Mouse (Mus musculus): ENCODE data around the gene Pus10. TPM values are rescaled to one million over a fixed set of nuclear protein-coding genes. Genes with fewer than 3 reads are reported as not detected.
A peak's percentile ranks its signal among the peaks of the same experiment; 100 is the strongest.

Pus10 gene
- polyA plus RNA-seq, 1 experiment from 2014 or later: 20.6 TPM

GRCm38 (mm10) chr11:23767928-23768327, 102.5 kb downstream of the Pus10 start:
- no peak overlapping the region for H3K4me2 ChIP-seq
- H3K36me3 ChIP-seq: no peaks in the 10 kb centered on the region
- WGBS: 64% methylated on average over 1 of the region's 1 CpGs
- H3K9me3 ChIP-seq: no peaks in the 10 kb centered on the region
- ATAC-seq (ENCODE audit: borderline replicate concordance, extremely low read depth, low FRiP score, low TSS enrichment): no peak
- no peak overlapping the region for H3K4me3 ChIP-seq
- no peak overlapping the region for H3K27ac ChIP-seq
- H3K4me1 ChIP-seq: peaks cover 7% of the 10 kb centered on the region
- H3K27me3 ChIP-seq: no peaks in the 10 kb centered on the region
- H3K9ac ChIP-seq: no peak overlapping the region

GRCm38 (mm10) chr11:23769033-23769432, 103.6 kb downstream of the Pus10 start:
- H3K36me3 ChIP-seq: no peaks in the 10 kb centered on the region
- H3K27ac ChIP-seq: no peak overlapping the region
- no peak overlapping the region for H3K4me2 ChIP-seq
- H3K9me3 ChIP-seq: no peaks in the 10 kb centered on the region
- no peak for ATAC-seq (ENCODE audit: borderline replicate concordance, extremely low read depth, low FRiP score, low TSS enrichment)
- no peaks in the 10 kb centered on the region for H3K27me3 ChIP-seq
- H3K4me1 ChIP-seq: peaks cover 7% of the 10 kb centered on the region
- H3K4me3 ChIP-seq: no peak overlapping the region
- no peak overlapping the region for H3K9ac ChIP-seq

DNA sequence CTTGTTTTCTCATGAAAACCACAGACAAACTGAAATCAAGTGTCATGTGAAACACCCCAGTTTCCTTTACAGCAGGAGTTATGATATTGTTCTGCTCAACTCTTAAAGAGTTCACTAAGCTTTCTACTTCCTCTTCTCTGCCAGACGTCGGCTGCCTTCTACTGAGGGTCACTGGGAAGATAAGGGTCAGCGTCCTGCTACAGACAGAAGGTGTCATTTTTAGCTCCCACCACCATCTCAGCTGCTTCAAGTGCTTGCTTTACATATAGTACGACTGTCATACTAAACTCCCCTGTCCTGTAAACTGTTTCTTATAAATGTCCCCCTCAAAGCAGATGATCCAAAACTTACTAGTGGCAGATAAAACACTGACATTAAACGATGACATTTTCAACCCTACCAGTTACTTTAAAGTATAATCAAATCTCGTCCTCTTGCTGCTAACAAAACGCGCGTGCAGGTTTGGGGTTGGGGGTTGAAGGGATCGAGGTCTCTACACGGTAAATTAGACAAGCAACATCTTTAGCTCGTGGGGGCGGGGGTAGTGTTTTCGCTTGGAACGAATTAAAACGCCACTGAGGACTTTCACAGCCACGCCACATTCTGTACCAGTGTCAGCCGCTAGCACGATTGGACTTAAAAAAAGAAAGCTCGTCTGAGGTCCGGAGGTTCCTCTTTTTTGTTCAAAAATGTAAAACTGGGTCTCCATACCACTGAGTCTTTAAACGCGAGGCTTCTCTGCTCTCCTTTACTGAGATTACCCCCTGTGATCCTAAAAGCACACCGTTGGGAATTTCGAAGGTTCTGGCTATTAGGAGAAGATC, 104.4 kb downstream of the Pus10 start:
- Histone ChIP-seq H3K4me2 (peak overlapping the region; percentile 86), H3K4me3 (peak overlapping the region; percentile 87), H3K27ac (peak overlapping the region; percentile 97), H3K36me3 (no peaks in the 10 kb centered on the region), H3K27me3 (no peaks in the 10 kb centered on the region), H3K9ac (peak overlapping the region; percentile 73), H3K4me1 (peaks cover 7% of the 10 kb centered on the region), H3K9me3 (no peaks in the 10 kb centered on the region)
- no peak; the same call in 1 of the 2 replicates for ATAC-seq (ENCODE audit: borderline replicate concordance, extremely low read depth, low FRiP score, low TSS enrichment)
- WGBS: under 1% methylated on average over 25 of the region's 25 CpGs

DNA sequence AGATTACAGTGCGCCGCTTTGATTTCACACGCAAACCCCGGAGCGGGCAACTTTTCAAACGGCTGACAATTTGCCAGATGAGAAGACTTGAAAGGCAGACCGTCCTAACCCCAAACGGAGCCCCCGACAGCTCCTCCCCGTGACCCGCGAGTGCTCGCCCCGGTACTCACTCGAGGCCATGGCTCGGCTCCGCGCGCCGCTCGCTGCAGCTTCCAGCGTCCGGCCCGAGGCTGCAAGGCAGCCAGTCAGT, 105.0 kb downstream of the Pus10 start:
- peak overlapping the region; percentile 73 for H3K9ac ChIP-seq
- peak overlapping the region; percentile 86 for H3K4me2 ChIP-seq
- H3K36me3 ChIP-seq: no peaks in the 10 kb centered on the region
- peaks cover 7% of the 10 kb centered on the region for H3K4me1 ChIP-seq
- H3K27ac ChIP-seq: peak overlapping the region; percentile 97
- WGBS: 0% methylated on average over 24 of the region's 24 CpGs
- H3K9me3 ChIP-seq: no peaks in the 10 kb centered on the region
- no peak for ATAC-seq (ENCODE audit: borderline replicate concordance, extremely low read depth, low FRiP score, low TSS enrichment)
- H3K27me3 ChIP-seq: no peaks in the 10 kb centered on the region
- peak overlapping the region; percentile 87 for H3K4me3 ChIP-seq

DNA sequence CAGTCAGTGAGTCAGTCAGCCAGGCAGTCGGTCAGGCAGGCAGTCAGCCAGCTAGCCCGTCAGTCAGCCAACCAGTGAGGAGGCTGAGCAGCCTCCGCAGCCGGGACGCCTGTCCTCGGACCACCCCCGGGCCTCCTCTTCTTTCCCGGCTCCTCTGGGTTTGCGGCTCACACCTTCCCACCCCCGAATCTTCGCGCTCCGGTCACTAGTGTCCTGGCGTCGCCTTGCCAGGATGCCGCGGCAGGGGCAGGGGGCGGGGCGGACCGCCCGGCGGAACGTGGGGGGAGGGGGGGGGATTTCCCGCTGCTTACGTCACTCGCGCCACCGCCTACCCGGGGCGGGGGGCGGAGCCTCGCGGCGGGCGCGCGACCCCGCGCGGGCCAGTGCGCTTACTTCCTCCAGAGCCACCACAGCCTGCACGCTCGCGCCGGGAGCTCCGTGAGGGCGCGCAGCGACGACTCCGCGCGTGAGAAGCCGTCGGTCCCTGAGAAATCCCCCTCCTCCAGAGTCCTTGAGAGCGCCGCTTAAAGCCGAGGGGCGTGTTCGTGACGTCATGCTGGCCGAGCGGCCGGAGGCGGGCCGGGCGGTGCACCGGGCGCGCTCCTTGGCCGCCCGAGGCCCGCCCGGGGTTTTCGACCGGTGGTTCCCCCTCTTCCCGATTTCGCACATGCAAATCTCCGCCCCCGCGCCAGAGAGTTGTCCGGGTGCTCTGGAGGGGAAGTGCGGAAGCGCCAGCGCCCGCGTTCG, 105.5 kb downstream of the Pus10 start, which contains the start of gene Rel:
Rel (minus strand) TSS at position 211 of the 747 bp plus-strand sequence.
- H3K27me3 ChIP-seq: no peaks in the 10 kb centered on the region
- H3K27ac ChIP-seq: peak within 1 kb of the TSS; percentile 97
- peak within 1 kb of the TSS; percentile 73 for H3K9ac ChIP-seq
- H3K4me1 ChIP-seq: peaks cover 7% of the 10 kb centered on the region
- peak within 1 kb of the TSS; percentile 86 for H3K4me2 ChIP-seq
- ATAC-seq (ENCODE audit: borderline replicate concordance, extremely low read depth, low FRiP score, low TSS enrichment): peak; percentile 94
- under 1% methylated on average over 76 of the region's 88 CpGs for WGBS
- no peaks in the 10 kb centered on the region for H3K36me3 ChIP-seq
- H3K4me3 ChIP-seq: peak within 1 kb of the TSS; percentile 87
- no peaks in the 10 kb centered on the region for H3K9me3 ChIP-seq

- WGBS: 6% methylated on average over 21 of the region's 21 CpGs
Observed at GRCm38 (mm10) chr11:23771507-23772097, 106.1 kb downstream of the Pus10 start.

GRCm38 (mm10) chr11:23772471-23772870, 107.0 kb downstream of the Pus10 start:
- WGBS: 17% methylated on average over 1 of the region's 1 CpGs

More at GRCm38 (mm10) chr11:23771507-23772097, 106.1 kb downstream of the Pus10 start:
- Histone ChIP-seq H3K9me3 (no peaks in the 10 kb centered on the region), H3K4me1 (peaks cover 7% of the 10 kb centered on the region), H3K4me2 (peak overlapping the region; percentile 86), H3K9ac (peak overlapping the region; percentile 73), H3K27ac (peak overlapping the region; percentile 97), H3K36me3 (no peaks in the 10 kb centered on the region), H3K27me3 (no peaks in the 10 kb centered on the region), H3K4me3 (peak overlapping the region; percentile 87)
- ATAC-seq (ENCODE audit: borderline replicate concordance, extremely low read depth, low FRiP score, low TSS enrichment): 0 out of 2 replicates have a peak, but pooled peaks have one; percentile 1

GRCm38 (mm10) chr11:23778787-23779201, 113.3 kb downstream of the Pus10 start:
- H3K9ac ChIP-seq: no peak overlapping the region
- H3K4me1 ChIP-seq: no peaks in the 10 kb centered on the region
- H3K9me3 ChIP-seq: no peaks in the 10 kb centered on the region
- H3K36me3 ChIP-seq: no peaks in the 10 kb centered on the region
- H3K27me3 ChIP-seq: no peaks in the 10 kb centered on the region
- ATAC-seq (ENCODE audit: borderline replicate concordance, extremely low read depth, low FRiP score, low TSS enrichment): no peak
- 85% methylated on average over 8 of the region's 8 CpGs for WGBS
- no peak overlapping the region for H3K27ac ChIP-seq
- no peak overlapping the region for H3K4me2 ChIP-seq
- H3K4me3 ChIP-seq: no peak overlapping the region

More at GRCm38 (mm10) chr11:23772471-23772870, 107.0 kb downstream of the Pus10 start:
- Histone ChIP-seq H3K4me3 (no peak overlapping the region), H3K9me3 (no peaks in the 10 kb centered on the region), H3K36me3 (no peaks in the 10 kb centered on the region), H3K4me1 (peaks cover 7% of the 10 kb centered on the region), H3K4me2 (no peak overlapping the region), H3K9ac (no peak overlapping the region), H3K27ac (no peak overlapping the region), H3K27me3 (no peaks in the 10 kb centered on the region)
- no peak for ATAC-seq (ENCODE audit: borderline replicate concordance, extremely low read depth, low FRiP score, low TSS enrichment)

DNA sequence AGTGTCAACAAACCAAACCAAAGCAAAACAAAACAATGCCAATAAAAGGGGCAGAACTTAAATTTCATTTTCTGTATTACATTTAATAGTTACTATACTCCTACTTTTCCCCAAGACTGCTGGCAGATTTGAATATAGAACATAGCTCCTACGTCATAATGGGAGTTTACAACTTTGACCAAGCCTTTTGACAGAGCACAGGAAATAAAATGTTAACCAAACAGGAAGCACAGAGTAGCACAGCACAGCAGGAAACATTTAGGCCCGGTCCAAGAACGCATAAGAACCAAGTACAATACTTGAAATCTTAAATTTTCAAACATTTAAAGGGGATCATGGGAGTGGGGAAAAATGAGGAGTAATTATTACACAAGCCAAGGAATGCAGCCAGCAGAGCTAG, 116.6 kb downstream of the Pus10 start:
- H3K9ac ChIP-seq: no peak overlapping the region
- no peaks in the 10 kb centered on the region for H3K9me3 ChIP-seq
- H3K27me3 ChIP-seq: no peaks in the 10 kb centered on the region
- H3K36me3 ChIP-seq: no peaks in the 10 kb centered on the region
- no peak overlapping the region for H3K4me3 ChIP-seq
- 56% methylated on average over 3 of the region's 3 CpGs for WGBS
- H3K4me1 ChIP-seq: no peaks in the 10 kb centered on the region
- no peak overlapping the region for H3K4me2 ChIP-seq
- no peak for ATAC-seq (ENCODE audit: borderline replicate concordance, extremely low read depth, low FRiP score, low TSS enrichment)
- H3K27ac ChIP-seq: no peak overlapping the region

Other genes with a start within 250 kb of the Pus10 start
- 77.2 and 85.6 TPM in 2 replicates for gene Ahsa2, start 167.6 kb upstream of the Pus10 start, polyA plus RNA-seq (2015; fragmentation: Nextera tagmentation; extraction: Ambion mirVana)
- not detected in 2 replicates for gene 1700093K21Rik, start 144.5 kb upstream of the Pus10 start, polyA plus RNA-seq (2015; fragmentation: Nextera tagmentation; extraction: Ambion mirVana)
- 22.8 and 25.3 TPM in 2 replicates for gene 0610010F05Rik, start 32.0 kb upstream of the Pus10 start, polyA plus RNA-seq (2015; fragmentation: Nextera tagmentation; extraction: Ambion mirVana)
- 26.7 and 33.3 TPM in 2 replicates for gene Pex13, start 285 bp downstream of the Pus10 start, polyA plus RNA-seq (2015; fragmentation: Nextera tagmentation; extraction: Ambion mirVana)
- gene Rel, start 105.3 kb downstream of the Pus10 start, polyA plus RNA-seq (2015; fragmentation: Nextera tagmentation; extraction: Ambion mirVana): 0.68 and 0.96 TPM in 2 replicates
- 14.1 and 14.5 TPM in 2 replicates for gene Papolg, start 229.6 kb downstream of the Pus10 start, polyA plus RNA-seq (2015; fragmentation: Nextera tagmentation; extraction: Ambion mirVana)